Mouse (Mus musculus) brain, embryonic 14.5 days (tissue): ENCODE data around the gene Fbxo42.

Experiments
- CTCF ChIP-seq: fragments of 200-500 bp; IDR thresholded peaks from 2 replicates; pipeline ENCODE4 v1.5.1; 2012; ENCODE audit warnings: inconsistent platforms, mild to moderate bottlenecking, moderate library complexity, borderline replicate concordance; ENCODE audit not compliant: insufficient read depth, insufficient read length; ENCODE audit errors: extremely low read depth
- POLR2A ChIP-seq: fragments of 200-500 bp; IDR thresholded peaks from 2 replicates; pipeline ENCODE4 v1.6.1; 2012; ENCODE audit warnings: mild to moderate bottlenecking, inconsistent platforms, borderline replicate concordance; ENCODE audit not compliant: poor library complexity, insufficient read depth, insufficient read length, severe bottlenecking; ENCODE audit errors: extremely low read depth

- TF ChIP-seq CTCF (no peak), POLR2A (no peak)
Observed at GRCm38 (mm10) chr4:141251071-141251470, 103.4 kb downstream of the Fbxo42 start.
